Mouse (Mus musculus): ENCODE measurements around the gene Pnliprp2.

- TF ChIP-seq CTCF (IDR thresholded peaks at IDR 0.05; ENCODE audit: borderline replicate concordance, insufficient read depth, low read length) (no peak), POLR2A (IDR thresholded peaks at IDR 0.05; ENCODE audit: low read depth, low read length) (no peak)
Measured at GRCm38 (mm10) chr19:58783938-58784337, 24.4 kb downstream of the Pnliprp2 start.

All from embryonic fibroblast, embryonic 13.5 days (primary cell).